Mouse (Mus musculus): Measurements from ENCODE around the gene Dcst1.

DNA sequence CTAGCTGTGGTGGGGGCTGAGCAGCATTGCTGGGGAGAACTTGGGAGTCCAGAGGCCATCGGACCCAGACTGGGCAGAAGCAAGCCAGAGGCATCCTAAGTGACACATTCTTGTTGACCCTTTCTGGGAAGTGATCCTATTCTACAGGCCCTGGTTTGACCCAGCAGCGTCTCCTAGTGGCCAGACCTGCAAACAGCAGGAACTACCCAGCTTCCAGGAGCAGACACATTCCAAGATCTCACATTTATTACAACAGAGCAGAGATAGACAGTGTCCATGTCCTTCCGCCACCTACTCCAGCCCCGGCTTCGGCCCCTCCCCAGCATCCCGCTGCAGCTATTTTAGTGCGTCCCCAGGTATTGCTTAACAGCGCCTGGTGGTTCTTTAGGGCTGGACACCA is 25.6 kb downstream of the Dcst1 start:
- TF ChIP-seq GATA1 (IDR thresholded peaks at IDR 0.05; ENCODE audit: borderline replicate concordance, low read length) (no peak), FLI1 (IDR thresholded peaks at IDR 0.05; ENCODE audit: low read length) (no peak)
